Mouse (Mus musculus) common myeloid progenitor, adult 5-6 weeks (primary cell): ENCODE data around the gene Mtrex. TPM values are rescaled to one million over a fixed set of nuclear protein-coding genes. Genes with fewer than 3 reads are reported as not detected.

Source experiments
- ATAC-seq: replicated peaks from 2 replicates; pipeline ENCODE4 v1.8.0; 2016; ENCODE audit warnings: low read depth, mild to moderate bottlenecking, moderate TSS enrichment, inconsistent platforms; ENCODE audit not compliant: poor library complexity, severe bottlenecking
- total RNA-seq: library from RNA; stranded (forward); fragments of 200-1000, 187-1606 nt; gene quantifications from 2 replicates; pipeline ENCODE4 v1.2.3, GENCODE M21; 2017

Gene Mtrex
- total RNA-seq, 1 experiment from 2014 or later: 101 TPM

- ATAC-seq: no peak
Measured at GRCm38 (mm10) chr13:112833895-112834263, 93.3 kb downstream of the Mtrex start.

GRCm38 (mm10) chr13:112833253-112833894, 93.8 kb downstream of the Mtrex start:
- no peak for ATAC-seq

- ATAC-seq: no peak
Measured at GRCm38 (mm10) chr13:112832589-112832988, 94.6 kb downstream of the Mtrex start.

- ATAC-seq: no peak
Measured at GRCm38 (mm10) chr13:112829619-112830018, 97.6 kb downstream of the Mtrex start.

GRCm38 (mm10) chr13:112825479-112825878, 101.7 kb downstream of the Mtrex start:
- ATAC-seq: no peak

GRCm38 (mm10) chr13:112823911-112824648, 103.1 kb downstream of the Mtrex start:
- no peak for ATAC-seq

GRCm38 (mm10) chr13:112823236-112823910, 103.8 kb downstream of the Mtrex start:
- no peak for ATAC-seq

- no peak for ATAC-seq
Measured at GRCm38 (mm10) chr13:112822413-112822812, 104.8 kb downstream of the Mtrex start.

GRCm38 (mm10) chr13:112818125-112818524, 109.1 kb downstream of the Mtrex start:
- no peak for ATAC-seq

Other genes starting within 250 kb of the Mtrex start
- gene Plpp1, start 126.6 kb downstream of the Mtrex start, total RNA-seq: 0.82 and 3.6 TPM in 2 replicates
- 24.6 and 29.3 TPM in 2 replicates for gene Dhx29, start 56 bp upstream of the Mtrex start, total RNA-seq
- gene Ccno, start 60.4 kb upstream of the Mtrex start, total RNA-seq: not detected in 2 replicates
- not detected in 2 replicates for gene Mcidas, start 66.4 kb upstream of the Mtrex start, total RNA-seq
- not detected in 2 replicates for gene Cdc20b, start 107.7 kb upstream of the Mtrex start, total RNA-seq
- gene Gpx8, start 119.0 kb upstream of the Mtrex start, total RNA-seq: 2.1 TPM in 1 of 2 replicates, not detected in the other
- 0.29 and 1.4 TPM in 2 replicates for gene Gzma, start 173.6 kb upstream of the Mtrex start, total RNA-seq